Mouse (Mus musculus) cerebellum, adult 2 months (tissue): Measurements from ENCODE around the gene Igfbp2.
A peak's percentile ranks its signal among the peaks of the same experiment; 100 is the strongest.

ENCODE experiments used
- CTCF ChIP-seq: fragments of 200-500 bp; IDR thresholded peaks from 2 replicates; pipeline ENCODE4 v1.5.1; 2011; ENCODE audit warnings: low read depth, mild to moderate bottlenecking, control low read depth, low read length, moderate library complexity, borderline replicate concordance; ENCODE audit not compliant: insufficient read depth
- POLR2A ChIP-seq: fragments of 200-500 bp; IDR thresholded peaks from 2 replicates; pipeline ENCODE4 v1.6.1; 2011; ENCODE audit warnings: low read length, control low read depth, borderline replicate concordance; ENCODE audit not compliant: insufficient read depth

DNA sequence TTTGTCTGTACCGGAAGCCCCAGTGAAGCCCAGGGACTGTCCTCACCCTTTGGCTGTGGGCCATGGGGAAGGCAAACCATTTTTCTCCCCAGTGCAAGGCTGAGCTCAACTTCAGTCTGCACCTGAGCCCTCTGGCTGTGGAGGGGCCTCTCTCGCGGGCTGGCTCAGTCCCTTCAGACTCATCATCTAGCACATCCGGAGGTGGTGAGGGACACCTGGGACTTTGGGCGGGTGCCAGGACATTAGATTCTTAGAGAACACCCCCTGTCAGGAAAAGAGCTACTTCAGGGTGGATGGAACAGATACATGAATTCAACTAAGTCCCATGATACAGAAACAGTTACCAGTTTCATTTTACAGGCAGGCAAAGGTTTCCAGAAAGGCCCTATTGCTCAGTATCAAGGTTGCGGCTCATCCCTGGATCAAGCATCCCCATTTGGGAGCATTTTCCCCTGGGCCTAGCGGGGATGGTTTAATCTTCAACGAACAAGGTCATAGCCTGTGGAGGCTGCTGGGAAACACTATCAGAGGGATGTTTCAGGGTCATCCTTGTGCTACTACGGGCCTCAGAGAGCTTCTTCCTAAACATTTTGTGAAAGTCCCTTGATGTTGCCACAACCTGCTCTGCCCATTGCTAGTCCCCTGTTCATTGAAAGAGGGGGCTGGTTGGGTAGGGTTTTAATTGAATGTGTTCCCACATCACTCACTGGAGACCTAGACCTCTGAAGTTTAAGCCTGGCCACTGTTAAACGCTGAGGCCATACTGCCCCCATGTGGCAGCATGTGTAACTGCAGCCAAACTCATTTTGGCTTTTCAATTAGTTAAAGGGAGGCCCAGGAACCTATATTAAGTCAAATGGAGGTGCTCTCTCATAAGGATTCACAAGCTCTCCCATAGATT is 30.3 kb downstream of the Igfbp2 start:
- TF ChIP-seq CTCF (peak; percentile 96), POLR2A (no peak)
